Mouse (Mus musculus): Measurements from ENCODE around the gene Jak1. TPM values are rescaled to one million over a fixed set of nuclear protein-coding genes. Genes with fewer than 3 reads are reported as not detected.

The Jak1 gene
- polyA plus RNA-seq, 1 experiment from 2014 or later = 68.0 TPM

Other genes with a start within 250 kb of the Jak1 start
- gene Gm10577, start 244.6 kb downstream of the Jak1 start, polyA plus RNA-seq (2014; fragmentation: Nextera tagmentation; extraction: Ambion mirVana) = not detected in 2 replicates
- 11.2 and 13.4 TPM in 2 replicates for gene Raver2, start 196.3 kb downstream of the Jak1 start, polyA plus RNA-seq (2014; fragmentation: Nextera tagmentation; extraction: Ambion mirVana)
- gene Ak4, start 154.0 kb upstream of the Jak1 start, polyA plus RNA-seq (2014; fragmentation: Nextera tagmentation; extraction: Ambion mirVana) = 7.0 and 10.4 TPM in 2 replicates
- 6.0 and 6.9 TPM in 2 replicates for gene Dnajc6, start 231.4 kb upstream of the Jak1 start, polyA plus RNA-seq (2014; fragmentation: Nextera tagmentation; extraction: Ambion mirVana)

Measured in hindbrain, embryonic 11.5 days (tissue).